Mouse (Mus musculus): ENCODE data around the gene Nmral1.
A peak's percentile ranks its signal among the peaks of the same experiment; 100 is the strongest.
"Not testable (repeated sequence)": the region's sequence is repeated elsewhere in the genome, so short reads cannot be mapped to it uniquely, and the experiment has no call there.

Gene Nmral1

DNA sequence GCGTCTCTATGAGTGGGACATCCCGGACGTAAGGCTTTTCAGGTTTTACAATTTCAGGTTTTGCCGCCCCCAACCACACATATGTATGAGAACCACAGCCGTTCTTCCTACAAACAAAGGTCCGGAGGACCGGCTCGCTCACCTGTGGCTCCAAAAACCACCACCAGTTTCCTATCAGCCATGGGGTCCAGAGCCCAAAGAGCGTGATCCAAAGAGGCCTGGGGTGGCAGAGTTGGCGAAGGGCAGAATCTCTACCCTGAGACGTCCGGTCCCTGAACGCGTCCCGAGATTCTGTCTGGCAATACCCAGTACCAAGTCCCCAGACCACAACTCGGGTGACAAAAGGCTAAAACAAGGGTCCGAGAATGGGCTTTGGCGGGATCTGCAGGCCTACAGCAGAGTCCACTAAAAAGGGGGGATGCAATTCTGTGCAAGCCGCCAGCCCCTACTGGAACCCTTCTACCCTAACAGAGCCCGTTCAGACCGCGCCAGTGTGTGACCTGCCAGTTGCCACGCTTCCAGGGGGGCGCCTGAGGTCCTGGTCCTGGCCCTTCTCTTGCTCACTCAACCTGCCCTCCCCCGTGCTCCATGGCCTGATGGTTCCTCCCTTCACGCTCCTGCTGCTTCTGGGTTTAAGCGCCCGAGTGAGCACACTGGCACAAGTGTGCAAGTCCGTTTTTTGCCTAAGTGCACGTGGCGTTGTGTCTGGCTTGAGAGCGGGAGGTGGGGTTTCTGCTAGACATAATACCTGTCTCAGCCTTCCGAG is at the start of gene Nmral1:
Nmral1 (minus strand) TSS at position 604 of the 766 bp plus-strand sequence.
- DNase-seq (ENCODE audit: low spot score in 2 of 2): peak; percentile 54 to 60

GRCm38 (mm10) chr16:4768719-4769118 is 49.6 kb upstream of the Nmral1 start:
- no peak for DNase-seq (ENCODE audit: low spot score in 2 of 2)

- DNase-seq (ENCODE audit: low spot score in 2 of 2): no peak
Measured at GRCm38 (mm10) chr16:4767012-4767790, 48.0 kb upstream of the Nmral1 start.

DNA sequence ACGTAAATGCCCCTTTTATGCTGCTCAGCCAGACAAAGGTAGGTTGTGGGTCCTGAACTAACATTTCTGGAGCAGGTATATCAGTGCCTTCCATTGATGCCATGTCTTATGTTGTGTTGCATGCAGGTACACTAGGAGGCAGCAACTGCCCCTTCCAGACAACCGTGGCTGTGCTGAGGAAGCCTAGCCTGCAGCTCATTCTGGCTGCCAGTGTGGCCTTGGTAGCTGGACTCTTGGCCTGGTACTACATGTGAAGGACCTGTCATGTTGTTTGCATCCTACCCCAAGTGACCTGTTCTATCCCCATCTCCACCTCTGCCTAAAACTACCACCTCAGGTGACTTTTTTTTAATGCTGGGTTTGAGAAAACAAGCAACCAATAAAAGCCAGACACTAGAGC is 46.7 kb upstream of the Nmral1 start:
- DNase-seq (ENCODE audit: low spot score in 2 of 2): no peak

DNA sequence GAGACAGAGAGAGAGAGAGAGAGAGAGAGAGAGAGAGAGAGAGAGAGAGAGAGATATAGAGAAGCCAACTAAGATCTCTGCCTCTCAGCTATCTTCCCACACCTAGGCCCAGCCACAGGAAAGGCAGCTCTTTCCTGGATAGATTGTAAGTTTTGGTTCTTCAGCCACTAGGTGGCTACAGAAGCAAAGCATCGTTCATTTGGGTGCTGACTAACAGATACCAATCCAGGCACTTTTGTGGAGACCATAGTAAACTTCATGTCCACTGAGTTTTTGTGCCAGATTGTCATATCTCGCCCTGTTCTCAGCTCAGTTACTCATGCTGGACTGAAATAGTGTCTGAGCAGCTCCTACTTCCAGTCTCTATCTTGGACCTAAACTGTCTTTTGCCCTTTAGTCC is 44.1 kb upstream of the Nmral1 start:
- peak in 1 of 2 experiments; percentile 52 for DNase-seq (ENCODE audit: low spot score in 2 of 2)

DNA sequence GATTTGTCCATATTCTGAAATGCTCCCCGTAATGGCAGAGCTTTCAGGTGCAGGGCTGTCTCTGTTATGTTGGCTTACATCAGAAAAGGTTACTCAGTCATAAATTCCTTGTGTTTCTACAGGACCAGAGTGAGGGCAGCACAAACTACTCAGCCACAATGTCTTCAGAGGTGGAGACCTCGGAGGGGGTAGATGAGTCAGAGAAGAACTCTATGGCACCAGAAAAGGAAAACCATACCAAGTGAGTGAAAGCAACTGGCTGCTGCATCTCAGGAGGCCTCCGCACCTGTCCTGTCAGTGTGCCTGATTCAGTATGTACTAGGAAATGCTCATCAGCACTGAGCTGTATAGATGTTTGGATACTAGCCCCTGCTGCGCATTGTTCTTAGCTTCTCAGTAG is 43.3 kb upstream of the Nmral1 start:
- no peak for DNase-seq (ENCODE audit: low spot score in 2 of 2)

- not testable (repeated sequence) for DNase-seq (ENCODE audit: low spot score in 2 of 2)
Measured at GRCm38 (mm10) chr16:4756660-4757335, 37.6 kb upstream of the Nmral1 start.

- DNase-seq (ENCODE audit: low spot score in 2 of 2): no peak
Measured at GRCm38 (mm10) chr16:4754045-4754444, 34.9 kb upstream of the Nmral1 start.

DNA sequence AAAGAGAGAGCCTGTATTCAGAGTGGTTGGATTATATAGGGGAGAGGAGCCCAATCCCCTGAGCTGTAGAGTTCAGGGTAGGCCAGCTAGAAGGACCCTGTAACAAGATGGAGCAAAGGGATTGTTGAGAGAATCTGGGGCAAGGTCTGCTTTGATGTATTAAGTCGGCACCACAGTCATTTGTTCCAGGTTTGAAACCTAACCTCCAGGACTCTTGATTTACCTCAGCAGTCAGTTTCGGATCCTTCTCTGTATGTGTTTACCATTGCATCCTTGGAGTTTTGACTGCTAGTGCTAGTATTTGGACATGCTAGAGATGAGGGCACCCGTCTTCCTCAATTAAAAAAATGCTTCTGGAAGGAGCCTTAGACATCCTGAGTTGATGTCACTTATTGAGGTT is 33.0 kb upstream of the Nmral1 start:
- DNase-seq (ENCODE audit: low spot score in 2 of 2): no peak

- DNase-seq (ENCODE audit: low spot score in 2 of 2): no peak
Measured at GRCm38 (mm10) chr16:4742186-4742585, 23.0 kb upstream of the Nmral1 start.

GRCm38 (mm10) chr16:4739994-4740393 is 20.8 kb upstream of the Nmral1 start:
- DNase-seq (ENCODE audit: low spot score in 2 of 2): no peak

DNA sequence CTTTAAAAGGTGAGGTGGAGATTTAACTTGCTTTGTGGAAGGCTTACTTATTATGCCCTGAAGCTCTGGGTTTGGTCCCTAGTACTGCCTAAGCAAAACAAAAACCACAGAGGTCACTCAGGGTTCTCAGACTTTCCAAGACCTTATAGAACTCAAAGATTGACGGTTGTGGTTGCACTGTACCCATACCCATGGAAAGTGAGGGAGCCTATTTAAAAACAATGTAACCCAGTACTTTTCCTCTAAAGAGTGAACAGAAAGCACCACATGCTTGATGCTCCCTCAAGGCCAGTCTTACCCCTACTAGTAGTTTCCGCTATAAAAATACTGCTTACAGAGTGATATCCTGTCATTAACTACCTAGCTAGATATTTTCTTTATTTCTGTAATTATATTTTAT is 17.1 kb upstream of the Nmral1 start:
- no peak for DNase-seq (ENCODE audit: low spot score in 2 of 2)

GRCm38 (mm10) chr16:4730776-4731358 is 11.7 kb upstream of the Nmral1 start:
- DNase-seq (ENCODE audit: low spot score in 2 of 2): no peak

DNA sequence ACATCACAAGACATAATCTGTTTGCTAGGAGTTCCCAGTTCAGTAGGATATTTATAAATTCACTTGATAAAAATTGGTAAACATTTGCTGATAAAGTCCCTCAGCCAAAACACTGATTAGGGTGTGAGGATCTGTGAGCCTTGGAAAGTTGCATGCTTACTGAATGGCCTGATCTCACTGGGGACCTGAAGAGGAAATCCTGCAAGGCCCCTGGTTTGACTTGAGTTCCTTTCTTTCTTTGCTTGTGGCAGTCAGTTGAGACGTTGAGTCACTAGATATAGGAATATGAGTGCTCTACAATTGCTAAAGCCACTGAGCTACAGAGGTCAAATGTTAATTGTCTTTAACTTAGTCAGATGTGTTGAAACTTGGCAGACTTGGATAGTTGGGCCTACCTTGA is 8.8 kb upstream of the Nmral1 start:
- DNase-seq (ENCODE audit: low spot score in 2 of 2): no peak

- no peak for DNase-seq (ENCODE audit: low spot score in 2 of 2)
Measured at GRCm38 (mm10) chr16:4727526-4727925, 8.4 kb upstream of the Nmral1 start.

GRCm38 (mm10) chr16:4726528-4727128 is 7.5 kb upstream of the Nmral1 start:
- peak in 1 of 2 experiments; percentile 23 for DNase-seq (ENCODE audit: low spot score in 2 of 2)

- DNase-seq (ENCODE audit: low spot score in 2 of 2): peak; percentile 90 to 94
Measured at GRCm38 (mm10) chr16:4725780-4726527, 6.8 kb upstream of the Nmral1 start, which contains the start of gene Hmox2. Gene Hmox2 (plus strand): TSS chr16:4726361.

DNA sequence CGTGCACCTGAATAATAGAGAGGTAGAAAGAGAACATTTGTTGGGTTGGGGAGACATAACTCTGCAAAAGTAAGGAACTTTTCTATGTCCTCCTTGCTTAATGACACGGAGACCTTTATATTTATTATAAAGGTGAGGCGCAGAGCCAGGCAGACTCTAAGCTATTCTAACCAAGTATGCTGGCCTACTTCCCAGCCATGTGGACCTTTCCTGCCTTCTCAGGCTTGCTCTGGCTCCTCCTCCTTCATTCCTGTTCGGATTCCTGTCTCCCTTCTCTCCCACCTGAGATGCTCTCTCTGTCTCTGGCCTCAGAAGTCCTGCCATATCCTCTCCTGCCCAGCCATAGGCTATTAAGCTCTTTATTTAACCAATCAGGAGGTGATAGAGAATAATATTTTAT is 6.1 kb upstream of the Nmral1 start:
- DNase-seq (ENCODE audit: low spot score in 2 of 2): no peak

DNA sequence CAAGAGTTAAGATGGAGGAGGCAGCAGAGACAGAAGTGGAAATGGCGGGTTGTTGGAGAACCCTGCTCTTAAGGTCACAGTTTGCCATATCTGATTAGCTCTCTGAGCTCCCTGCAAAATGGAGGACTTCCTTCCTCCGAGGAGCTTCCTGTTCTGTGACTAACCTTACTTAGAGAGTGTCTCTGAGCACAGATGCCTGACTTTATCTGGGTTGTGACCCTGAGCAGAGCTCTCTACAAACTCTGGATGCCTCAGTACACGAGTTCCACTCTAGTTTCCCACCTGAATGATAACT is 3.7 kb upstream of the Nmral1 start:
- no peak for DNase-seq (ENCODE audit: low spot score in 2 of 2)

GRCm38 (mm10) chr16:4722128-4722914 is 3.2 kb upstream of the Nmral1 start:
- no peak for DNase-seq (ENCODE audit: low spot score in 2 of 2)

All from frontal cortex, postnatal 36 days (tissue).